Mouse (Mus musculus) regulatory T cell (primary cell): Measurements from ENCODE around the gene Tcea3.

ENCODE experiments used
- in situ Hi-C: fragments of 300-600 bp; cut with MboI, MseI; formaldehyde crosslinking; loops from one replicate; pipeline ENCODE4 v1.15.1; 2025; ENCODE audit warnings: high pct_unique_total_duplicates

Tcea3 gene

DNA sequence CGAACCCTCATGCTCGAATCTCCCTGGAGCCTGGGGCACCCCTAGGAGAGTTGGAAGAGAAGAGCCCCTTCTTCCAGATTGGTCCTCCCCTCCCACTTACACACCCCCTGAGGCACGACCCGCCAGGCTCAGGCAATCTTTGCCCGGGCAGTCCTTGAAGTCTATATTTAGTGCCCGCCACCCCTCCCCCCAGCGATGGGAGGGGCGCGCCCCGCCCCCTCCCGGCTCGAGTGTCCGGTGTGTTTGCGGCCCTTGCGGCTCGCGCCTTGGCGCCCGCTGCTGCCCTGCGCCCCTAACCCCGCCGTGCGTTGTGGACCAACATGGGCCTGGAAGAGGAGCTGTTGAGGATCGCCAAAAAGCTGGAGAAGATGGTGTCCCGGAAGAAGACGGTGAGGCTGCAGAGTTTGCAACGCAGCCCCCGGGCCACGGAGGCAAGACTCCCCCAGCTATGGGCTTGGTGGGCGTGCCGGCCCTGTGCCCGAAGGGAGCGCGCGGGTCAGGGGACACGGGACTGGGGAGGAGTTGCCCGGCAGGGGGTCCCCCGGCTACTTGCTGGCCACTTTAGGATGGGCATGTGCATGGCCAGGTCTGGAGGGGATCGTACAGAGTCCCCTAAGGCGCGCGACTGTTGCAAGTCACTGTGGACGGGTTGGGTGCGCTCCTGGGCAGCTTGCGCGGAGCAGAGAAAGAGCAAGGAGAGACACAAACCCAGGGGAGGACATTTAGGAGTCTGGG lies at the start of gene Tcea3:
Gene Tcea3 (plus strand): TSS at position 1 of the 735 bp plus-strand sequence.
- in situ Hi-C loops = loop anchor here (10.0 kb wide), 1 partner anchor 1937 kb away; no protein-coding TSS in a partner anchor

DNA sequence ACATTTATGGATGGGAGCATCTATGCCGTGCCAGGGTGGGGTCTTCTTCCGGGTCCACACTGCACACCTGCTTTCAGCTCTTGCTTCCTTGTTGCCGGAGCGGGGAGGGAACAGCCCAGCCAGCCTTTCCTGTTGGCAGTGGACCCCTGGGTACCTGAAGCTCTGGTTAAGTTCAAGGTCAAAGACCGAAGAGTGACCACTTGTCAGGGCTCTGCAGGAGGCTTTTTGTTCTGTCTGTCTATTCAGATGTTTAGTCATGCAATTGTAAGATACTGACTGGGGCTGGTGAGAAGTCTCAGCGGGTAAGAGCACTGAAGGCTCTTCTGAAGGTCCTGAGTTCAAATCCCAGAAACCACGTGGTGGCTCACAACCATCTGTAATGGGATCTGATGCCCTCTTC lies 48.7 kb upstream of the Tcea3 start:
- in situ Hi-C loops = no loop called here

DNA sequence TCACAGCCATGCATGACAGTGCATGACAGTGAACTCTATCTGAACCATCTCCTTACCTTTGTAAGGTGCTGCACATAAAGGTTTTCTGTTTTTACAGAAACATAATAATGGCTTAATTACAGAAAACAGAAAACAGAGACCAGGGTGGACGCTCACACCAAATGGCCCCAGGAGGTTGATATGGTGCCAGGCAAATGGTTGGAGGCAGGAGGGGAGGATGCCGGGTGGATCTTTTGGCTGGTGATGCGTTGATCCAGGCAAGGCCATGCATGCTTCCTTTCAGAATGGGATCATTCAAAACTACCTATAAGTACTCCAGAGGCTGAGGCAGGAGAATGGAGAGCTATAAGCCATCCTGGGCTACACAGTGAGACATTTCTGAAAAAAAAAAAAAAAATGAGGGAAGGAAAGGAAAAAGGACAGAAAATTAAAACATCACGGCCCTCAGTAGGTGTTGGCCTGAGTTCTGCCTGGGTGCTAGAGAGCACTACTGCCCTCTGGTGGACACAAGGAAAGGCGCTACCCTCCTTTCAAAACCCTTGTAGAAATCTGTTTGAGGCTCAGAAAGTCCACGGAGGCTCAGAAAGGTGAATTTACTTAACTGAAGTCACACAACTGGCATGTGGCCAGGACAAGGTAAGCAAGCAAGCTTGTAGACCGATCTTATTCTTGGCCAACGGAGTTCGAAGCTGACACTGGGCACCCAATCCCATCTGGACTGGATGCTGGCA lies 47.8 kb upstream of the Tcea3 start:
- in situ Hi-C loops = loop anchor here (5.0 kb wide), 1 partner anchor 32 kb away; no protein-coding TSS in a partner anchor

DNA sequence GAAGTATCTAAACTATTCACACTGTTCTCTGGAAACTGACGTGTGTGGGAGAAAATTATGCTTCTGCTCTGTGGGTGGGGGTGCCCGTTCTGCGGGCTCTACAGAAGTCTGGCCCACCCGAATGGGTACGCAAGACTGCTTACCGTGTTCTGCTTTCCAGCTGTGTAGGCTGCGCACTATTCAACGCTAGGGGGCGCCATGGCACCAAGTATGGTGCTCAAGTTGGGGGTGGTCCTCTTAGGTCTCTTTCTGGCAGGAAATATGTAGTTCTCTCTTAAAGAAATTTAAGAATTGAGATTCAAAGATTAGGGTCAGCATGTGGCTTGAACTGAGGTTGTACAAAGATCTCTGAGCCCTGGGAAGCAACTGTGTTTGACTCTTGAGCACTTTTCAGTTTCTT lies 45.0 kb upstream of the Tcea3 start:
- in situ Hi-C loops = loop anchor here (5.0 kb wide), 1 partner anchor 35 kb away; no protein-coding TSS in a partner anchor

DNA sequence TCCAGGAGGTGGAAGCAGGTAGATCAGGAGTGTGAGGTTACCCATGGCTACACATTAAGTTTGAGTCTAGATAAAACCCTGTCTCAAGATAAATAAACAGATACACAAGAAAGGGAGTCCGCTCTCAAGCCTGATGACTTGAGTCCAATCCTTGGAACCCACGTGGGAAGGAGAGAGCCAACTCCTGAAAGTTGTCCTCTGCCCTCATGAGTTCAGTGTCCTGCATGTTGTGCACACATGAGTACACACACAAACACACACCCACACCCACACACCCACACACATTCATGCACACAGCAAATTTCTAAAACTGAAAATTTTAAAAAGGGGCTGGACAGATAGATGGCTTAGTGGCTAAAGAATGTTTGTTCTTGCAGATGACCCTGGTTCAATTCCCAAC lies 42.8 kb upstream of the Tcea3 start:
- in situ Hi-C loops = loop anchor here (5.0 kb wide), 1 partner anchor 37 kb away; no protein-coding TSS in a partner anchor

DNA sequence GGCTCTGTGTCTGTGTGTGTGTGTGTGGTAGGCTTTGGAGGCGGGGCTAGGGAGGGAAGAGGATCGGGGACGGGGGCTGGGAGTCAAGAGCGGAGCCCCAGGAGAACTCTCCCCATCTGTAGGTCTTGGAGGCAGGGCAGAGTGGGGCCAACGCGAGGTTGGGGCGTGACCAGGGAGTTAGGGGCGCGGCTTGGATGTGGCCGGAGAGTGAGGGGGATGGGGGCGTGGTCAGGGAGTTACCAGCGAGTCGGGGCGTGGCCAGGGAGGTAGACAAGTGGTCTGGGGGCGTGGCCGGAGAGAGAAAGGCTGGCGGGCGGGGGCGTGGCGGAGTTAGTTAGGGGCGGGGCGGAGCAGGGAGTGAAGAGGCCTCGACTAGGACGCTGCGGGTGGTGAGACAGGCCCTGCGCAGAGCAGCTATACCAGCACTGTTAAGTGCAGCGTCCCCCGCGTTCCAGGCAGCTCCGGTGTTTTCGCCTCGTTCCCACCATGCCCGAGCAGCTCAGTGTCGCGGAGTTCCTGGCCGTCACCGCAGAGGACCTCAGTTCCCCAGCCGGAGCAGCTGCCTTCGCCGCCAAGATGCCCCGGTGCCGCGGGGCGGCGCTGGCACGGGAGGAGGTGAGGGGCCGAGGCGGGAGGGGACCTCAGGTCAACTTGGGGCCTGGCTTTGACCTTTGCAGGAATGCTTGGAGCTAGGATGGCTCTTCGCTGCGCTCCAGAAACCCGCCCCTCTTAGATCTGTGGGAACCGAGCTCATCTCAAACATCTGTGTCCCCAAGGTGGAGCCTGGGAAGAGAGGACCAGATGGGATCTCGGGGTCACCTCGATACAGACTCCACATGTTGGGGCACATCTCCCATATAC lies 41.3 kb upstream of the Tcea3 start, which contains the start of gene Asap3:
Gene Asap3 (plus strand): TSS at position 333 of the 861 bp plus-strand sequence.
- in situ Hi-C loops = no loop called here

DNA sequence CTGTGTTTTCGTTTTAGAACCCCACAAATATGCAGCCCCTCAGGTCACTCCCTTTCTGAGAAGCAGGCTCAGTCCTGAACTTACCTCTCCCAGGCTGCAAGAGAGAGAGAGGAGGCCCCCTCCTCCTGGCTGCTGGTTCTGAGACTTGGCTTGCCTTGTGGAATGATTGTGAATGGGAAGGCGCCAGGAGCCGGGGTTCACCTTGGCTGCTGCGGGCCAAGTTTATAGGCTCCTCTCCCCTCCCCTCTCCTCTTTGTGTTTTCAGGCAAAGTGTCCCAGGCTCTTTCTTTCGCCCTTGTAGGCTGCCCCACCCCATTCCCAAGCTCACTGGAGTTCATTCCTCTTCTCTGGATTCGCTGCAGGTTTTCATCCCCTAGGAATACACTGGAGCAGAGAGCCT lies 40.6 kb upstream of the Tcea3 start:
- in situ Hi-C loops = no loop called here

DNA sequence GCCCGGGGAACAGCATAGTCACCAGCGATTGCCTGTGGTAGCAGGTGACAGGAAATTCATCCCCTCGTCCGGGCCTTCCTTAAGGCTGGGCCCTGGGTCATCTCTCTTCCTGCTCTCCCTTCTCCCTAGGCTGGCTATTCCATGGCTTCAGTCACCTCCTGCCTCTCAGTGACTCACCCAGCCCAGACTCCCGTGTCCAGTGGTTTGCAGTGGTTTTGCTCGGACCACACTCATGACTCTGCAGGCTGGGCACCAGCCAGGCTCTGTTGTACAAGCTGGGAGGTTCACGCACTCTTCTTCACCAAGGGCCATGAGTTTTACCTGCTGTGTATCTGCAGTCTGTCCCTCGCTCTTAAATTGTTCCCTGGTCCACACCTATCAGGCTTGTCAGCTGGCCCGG lies 36.6 kb upstream of the Tcea3 start:
- in situ Hi-C loops = no loop called here

DNA sequence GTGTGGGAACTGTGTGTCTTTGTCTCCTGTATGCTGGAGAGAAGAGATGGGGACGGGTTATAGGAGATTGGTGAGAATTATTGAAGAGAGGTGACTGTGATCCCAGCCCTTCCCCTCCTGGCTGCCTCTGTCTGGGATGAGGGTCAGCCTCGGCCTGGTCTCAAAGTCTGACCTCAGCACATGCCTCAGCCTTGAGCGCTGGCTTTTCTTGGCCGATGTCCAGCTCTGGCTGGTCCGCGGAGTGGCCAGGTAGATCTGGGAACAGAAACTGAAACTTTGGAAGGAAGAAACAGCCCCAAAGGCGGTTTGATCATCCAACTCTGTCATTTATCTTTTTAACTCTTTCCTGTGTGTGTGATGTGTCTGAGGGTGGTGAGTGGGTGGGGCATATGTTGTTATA lies 33.9 kb upstream of the Tcea3 start:
- in situ Hi-C loops = no loop called here

DNA sequence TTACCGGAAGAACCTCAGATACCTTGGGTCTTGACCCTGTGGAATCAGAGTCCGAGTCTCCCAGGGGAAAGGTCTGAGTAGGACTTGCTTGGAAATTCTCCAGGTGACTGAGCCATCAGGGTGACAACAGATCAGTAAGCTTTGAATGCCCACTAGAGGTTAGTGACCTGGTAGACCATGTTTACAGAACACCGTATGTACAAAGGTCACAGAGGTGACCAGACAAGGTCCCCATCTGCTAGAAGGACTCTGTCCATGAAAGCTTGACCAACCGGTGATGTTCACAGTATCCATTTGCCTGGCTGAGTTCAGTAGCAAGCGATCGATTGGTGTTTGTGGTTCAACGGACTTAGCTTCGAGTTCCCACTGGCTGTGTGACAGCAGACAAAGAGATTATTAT lies 32.7 kb upstream of the Tcea3 start:
- in situ Hi-C loops = loop anchor here (5.0 kb wide), 1 partner anchor 82 kb away; no protein-coding TSS in a partner anchor

DNA sequence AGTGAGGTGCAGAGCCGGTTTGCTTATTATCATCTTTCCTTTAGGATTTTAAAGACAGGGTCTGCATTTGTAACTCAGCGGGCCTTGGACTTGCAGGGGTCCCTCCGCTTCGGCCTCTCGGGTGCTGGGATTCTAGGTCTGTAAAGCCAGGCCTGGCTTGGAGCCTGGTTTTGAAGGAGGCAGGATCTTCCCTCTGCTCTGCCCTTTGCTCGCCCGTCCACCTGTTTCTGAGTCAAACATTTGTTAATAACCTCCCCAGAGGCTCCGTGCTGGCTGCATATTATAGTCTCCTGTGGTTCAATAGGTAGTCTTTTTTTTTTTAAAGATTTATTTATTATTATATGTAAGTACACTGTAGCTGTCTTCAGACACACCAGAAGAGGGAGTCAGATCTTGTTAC lies 32.0 kb upstream of the Tcea3 start:
- in situ Hi-C loops = loop anchor here (5.0 kb wide), 1 partner anchor 82 kb away; no protein-coding TSS in a partner anchor

DNA sequence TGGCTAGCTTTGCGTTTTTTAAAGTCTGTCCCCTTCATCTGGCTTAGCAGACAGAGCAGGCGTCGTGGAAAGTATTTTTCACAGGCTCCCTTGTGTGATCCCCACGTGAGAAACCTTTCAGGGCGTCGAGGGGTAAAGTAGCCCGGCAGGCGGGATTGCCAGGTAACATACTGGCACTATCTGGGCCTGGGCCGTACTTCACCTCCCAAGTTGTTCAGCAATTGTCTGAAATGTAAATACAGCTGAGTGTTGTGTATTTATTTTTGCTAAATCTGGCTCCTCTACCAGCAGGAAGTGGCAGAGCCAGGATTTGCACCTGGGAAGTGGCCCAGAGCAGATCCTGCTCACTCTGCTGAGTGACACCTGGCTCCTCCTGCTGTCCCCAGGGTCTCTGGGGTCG lies 30.5 kb upstream of the Tcea3 start:
- in situ Hi-C loops = loop anchor here (5.0 kb wide), 1 partner anchor 80 kb away; no protein-coding TSS in a partner anchor

DNA sequence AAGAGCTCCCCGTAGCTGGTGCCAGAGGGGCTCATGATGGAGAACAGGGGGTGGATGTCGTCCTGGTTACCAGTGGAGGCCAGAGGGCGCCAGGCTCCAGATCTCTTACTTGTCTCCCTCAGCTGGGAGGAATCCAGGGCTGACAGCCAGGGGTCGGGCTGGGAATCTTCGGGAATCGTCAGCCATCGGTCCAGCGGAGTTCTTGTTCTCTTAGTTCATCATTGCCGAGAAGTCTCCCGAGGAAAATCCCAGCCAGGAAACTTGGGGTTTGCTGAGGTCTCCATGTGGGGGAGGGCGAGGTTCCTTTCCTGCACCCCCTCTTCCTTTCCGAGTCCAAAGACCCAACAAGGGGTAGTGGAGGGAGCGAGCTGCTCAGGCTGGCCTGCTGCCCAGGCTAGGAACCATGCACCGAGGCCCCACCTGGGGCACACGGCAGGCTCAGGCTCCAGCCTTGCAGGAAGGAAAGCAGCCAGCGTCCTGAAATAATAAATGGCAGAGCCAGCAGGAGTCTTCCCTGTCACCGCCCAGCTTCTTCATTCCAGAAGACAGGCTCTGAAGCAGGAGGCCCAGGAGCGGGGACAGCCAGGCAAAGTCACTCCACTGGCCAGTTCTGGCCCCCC lies 28.8 kb upstream of the Tcea3 start:
- in situ Hi-C loops = loop anchor here (5.0 kb wide), 1 partner anchor 79 kb away; no protein-coding TSS in a partner anchor

DNA sequence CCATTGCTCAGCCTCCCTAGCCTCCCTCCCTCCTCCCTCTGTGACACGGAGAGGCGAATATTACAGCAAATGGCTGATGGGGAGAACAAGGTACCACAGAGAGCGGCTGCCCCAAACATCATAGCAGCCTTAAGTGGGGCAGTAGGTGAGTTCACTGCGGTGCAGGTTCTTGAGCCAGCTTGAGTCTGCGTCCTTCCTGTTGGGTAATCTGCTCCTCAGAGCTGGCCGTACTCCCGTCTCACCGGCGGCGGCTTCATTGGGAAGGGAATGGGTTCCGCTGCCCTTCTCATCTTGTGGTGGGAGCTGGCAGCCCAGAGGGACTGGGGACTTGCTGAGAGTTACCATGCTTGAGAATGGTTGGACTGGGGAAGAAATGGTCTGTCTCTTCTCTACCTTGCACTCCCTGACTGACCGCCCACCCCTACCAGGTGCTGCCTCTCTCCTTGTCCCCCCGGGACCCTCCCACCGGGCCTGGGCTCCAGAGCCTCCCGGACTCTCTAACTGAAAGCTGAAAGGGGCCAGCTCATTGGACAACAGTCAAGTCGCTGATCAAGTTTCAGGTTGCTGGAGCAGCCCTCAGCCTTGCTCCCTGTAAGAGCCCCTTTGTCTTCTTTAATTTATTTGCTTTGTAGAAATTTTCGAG lies 27.3 kb upstream of the Tcea3 start:
- in situ Hi-C loops = no loop called here

DNA sequence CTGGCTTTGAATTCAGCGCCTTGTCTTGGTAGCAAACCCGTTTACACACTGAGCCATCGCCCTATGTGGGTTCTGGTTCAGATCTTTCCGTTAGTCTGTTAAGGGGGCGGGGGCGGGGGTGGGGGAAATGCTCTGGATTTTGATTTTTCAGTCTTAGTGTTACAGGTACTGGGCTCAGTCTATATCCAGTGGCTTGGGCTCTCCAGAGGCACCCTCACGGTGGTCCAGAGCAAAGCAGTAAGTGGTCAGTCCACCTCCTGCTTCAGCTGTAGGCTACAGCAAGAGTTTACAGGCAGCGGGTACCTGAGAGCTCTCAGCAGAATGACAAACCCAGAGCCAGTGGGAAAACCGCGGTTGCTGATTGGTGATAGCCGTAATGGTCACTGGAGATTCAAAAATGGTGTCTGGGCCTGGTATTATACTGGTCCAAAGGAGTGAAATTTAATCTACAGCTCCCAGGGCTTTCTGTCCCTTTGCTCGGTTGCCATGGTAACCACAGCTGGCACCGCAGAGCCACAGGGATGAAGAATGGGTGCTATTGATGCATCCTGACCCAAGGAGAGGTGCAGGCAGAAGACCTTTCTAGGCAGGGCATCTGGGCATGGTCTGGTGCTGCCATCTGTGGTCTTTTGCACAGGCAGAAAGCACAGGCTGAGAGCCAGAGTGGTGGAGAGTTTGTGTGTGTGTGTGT lies 23.8 kb upstream of the Tcea3 start:
- in situ Hi-C loops = no loop called here

DNA sequence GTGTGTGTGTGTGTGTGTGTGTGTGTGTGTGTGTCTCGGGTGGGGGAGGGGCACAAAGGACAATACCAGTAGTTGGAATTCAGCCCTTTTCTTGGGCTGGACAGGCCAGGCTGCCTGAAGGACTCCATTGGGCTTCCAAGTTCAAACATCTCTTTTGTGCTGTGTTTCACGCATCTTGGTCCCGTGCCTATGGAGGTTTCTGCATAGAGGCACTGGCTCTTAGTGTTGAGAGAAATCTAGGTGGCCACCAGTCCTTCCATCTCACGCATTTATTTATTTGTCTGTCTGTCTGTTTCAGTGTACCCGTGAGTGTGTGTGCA lies 23.3 kb upstream of the Tcea3 start:
- in situ Hi-C loops = no loop called here

DNA sequence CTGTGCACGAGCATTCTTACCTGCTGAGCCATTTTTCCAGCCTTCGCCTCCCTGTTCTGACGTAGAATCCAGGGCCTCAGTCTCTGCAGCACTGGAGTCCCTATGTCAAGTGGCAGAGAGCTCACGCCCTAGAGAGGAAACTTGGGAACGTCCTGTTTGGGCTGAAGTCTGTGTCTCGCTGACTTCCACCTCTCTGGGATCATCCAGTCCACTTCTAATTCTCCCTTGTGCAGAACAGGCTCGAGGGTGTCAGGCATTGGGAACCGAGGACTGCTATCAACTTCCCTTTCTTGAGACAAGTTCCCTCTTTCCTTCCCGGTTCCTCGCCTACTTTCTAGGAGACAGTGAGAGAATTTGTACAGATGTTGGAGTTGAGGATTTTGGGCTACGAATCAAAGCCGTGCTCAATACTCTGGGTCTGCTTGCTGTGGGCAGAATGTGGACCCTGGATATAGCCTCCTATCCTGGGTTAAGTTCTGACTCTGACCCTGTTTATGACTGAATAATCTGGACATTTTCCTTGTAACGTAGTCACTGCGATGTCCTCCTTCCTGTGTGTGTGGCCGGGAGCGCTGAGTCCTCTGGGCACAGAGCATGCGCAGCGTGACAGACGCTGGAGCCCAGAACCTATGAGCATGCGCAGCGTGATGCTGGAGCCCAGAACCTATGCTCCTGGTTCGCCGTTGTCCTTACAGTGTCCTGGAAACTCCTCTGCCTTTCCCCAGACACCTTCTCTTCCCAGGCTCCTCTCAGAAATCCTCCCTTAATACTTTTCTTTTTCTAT lies 22.7 kb upstream of the Tcea3 start:
- in situ Hi-C loops = no loop called here

DNA sequence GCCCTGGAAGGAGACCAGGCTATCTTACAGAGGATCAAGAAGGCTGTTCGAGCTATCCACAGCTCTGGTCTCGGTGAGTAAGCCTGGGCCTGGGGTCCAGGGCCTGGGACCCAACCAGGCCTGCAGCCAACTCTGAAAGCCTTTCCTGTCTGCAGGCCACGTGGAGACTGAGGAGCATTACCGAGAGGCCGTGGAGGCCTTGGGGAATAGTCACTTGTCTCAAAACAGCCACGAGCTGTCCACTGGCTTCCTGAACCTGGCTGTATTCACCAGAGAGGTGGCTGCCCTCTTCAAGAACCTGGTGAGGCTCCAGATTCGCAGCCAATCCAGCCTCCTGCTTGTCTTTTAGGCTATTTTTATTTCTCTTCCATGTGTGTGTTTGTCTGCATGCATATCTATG lies 20.1 kb upstream of the Tcea3 start:
- in situ Hi-C loops = no loop called here

DNA sequence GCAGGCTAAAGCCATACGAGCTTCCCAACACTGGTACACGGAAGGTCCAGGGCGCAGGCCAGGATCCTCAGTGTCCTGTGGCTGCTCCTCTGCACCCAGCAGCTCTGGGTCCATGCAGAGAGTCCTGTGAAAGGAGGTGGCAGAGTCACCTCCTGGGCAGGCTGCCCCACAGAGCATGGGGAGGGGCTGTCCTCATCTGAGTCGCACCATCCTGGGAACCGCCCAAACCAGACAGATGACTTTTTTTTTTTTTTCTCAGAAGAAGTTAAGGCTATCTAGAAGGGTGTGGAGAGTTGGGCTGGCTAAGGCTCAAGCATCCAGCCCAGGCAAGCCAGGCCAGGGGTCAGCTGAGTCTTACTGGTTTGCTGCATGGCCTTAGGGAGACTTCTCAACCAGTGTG lies 18.9 kb upstream of the Tcea3 start:
- in situ Hi-C loops = no loop called here

DNA sequence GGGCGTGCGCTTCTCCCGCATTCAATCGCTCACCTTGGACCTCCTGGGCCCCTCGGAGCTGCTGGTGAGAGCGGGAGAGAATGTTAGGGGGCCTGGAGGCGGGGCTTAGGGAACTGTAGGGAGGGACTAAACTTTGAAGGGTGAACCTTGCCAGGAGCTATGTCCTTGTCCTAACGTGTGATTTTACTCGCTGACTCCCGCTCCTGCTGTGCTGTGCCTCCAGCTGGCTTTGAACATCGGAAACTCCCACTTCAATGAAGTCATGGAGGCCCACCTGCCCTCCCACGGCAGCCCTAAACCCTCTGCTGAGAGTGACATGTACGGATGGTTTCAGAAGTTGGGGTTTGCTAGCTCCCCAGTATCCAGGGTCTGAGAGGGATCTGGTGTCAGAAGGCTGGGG lies 8.9 kb upstream of the Tcea3 start:
- in situ Hi-C loops = no loop called here
